Mouse (Mus musculus) olfactory bulb, adult 2 months (tissue): ENCODE data around the gene Tstd2. TPM values are rescaled to one million over a fixed set of nuclear protein-coding genes. Genes with fewer than 3 reads are reported as not detected.

Experiments used
- H3K27ac ChIP-seq: fragments of 200-500 bp; 2 replicates; pipeline ENCODE4 v1.5.1; 2012; ENCODE audit warnings: low read depth, low read length; ENCODE audit not compliant: insufficient read depth
- H3K4me1 ChIP-seq: fragments of 200-500 bp; 2 replicates; pipeline ENCODE4 v1.6.1; 2012; ENCODE audit warnings: low read length; ENCODE audit not compliant: control insufficient read depth, insufficient read depth
- H3K4me3 ChIP-seq: fragments of 200-500 bp; 2 replicates; pipeline ENCODE4 v1.5.1; 2012; ENCODE audit warnings: mild to moderate bottlenecking, low read depth, low read length, moderate library complexity; ENCODE audit not compliant: insufficient read depth
- CTCF ChIP-seq: fragments of 200-500 bp; IDR thresholded peaks from 2 replicates; pipeline ENCODE4 v1.5.1; 2012; ENCODE audit warnings: low read depth, mild to moderate bottlenecking, low read length, moderate library complexity; ENCODE audit not compliant: insufficient read depth
- POLR2A ChIP-seq: fragments of 200-500 bp; IDR thresholded peaks from 2 replicates; pipeline ENCODE4 v1.6.1; 2012; ENCODE audit warnings: mild to moderate bottlenecking, low read depth, low read length, moderate library complexity; ENCODE audit not compliant: insufficient read depth
- WGBS: fragments of 180-500 bp; shearing (Covaris S2); methylation state at CpG from one replicate; pipeline ENCODE4 v1.1.7; 2018; 5-methylcytosine and 5-hydroxymethylcytosine counted together
- polyA plus RNA-seq: library from polyadenylated mRNA; stranded (reverse); fragments of >200 nt; gene quantifications from 2 replicates; pipeline ENCODE4 v1.2.4, GENCODE M21; 2012; ENCODE audit warnings: low replicate concordance; ENCODE audit not compliant: missing spikeins, insufficient read depth, insufficient read length

Gene Tstd2
- polyA plus RNA-seq, 1 experiment = not detected

DNA sequence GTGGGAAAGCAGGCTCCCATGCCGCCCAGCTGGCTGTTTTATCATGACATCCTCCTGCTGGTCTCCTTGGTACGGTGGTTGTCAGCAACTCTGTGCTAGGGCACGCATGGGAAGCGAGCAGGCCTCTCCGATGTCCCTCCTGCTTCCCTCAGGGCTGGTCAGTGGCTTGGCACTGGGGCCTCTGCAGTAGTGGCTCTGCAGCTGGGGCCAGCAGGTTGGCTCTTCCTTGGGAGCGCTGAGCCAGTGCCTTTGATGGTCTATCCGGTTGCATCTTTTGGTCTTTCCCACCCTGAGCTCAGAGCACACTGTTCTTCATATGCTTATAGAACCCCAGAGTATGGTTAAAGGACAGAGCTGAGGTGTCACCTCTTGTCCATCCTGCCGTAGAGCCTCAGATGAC is 28.4 kb downstream of the Tstd2 start:
- 93% methylated on average over 8 of the region's 8 CpGs for WGBS
- Histone ChIP-seq H3K27ac (no peak overlapping the region), H3K4me3 (no peak overlapping the region), H3K4me1 (peaks cover 2% of the 10 kb centered on the region)
- TF ChIP-seq POLR2A (no peak), CTCF (no peak)

GRCm38 (mm10) chr4:46102078-46102769 is 36.3 kb downstream of the Tstd2 start:
- TF ChIP-seq CTCF (no peak), POLR2A (no peak)
- Histone ChIP-seq H3K4me1 (peaks cover 27% of the 10 kb centered on the region), H3K27ac (peak overlapping the region; percentile 53; the same call in 1 of the 2 replicates), H3K4me3 (no peak overlapping the region)
- 95% methylated on average over 10 of the region's 10 CpGs for WGBS

- Histone ChIP-seq H3K27ac (0 out of 2 replicates have a peak overlapping the region, but pooled peaks have one; percentile 33), H3K4me1 (peaks cover 36% of the 10 kb centered on the region), H3K4me3 (no peak overlapping the region)
- 26% methylated on average over 14 of the region's 14 CpGs for WGBS
- no peak for TF ChIP-seq CTCF
Measured at GRCm38 (mm10) chr4:46101211-46101711, 37.2 kb downstream of the Tstd2 start.

DNA sequence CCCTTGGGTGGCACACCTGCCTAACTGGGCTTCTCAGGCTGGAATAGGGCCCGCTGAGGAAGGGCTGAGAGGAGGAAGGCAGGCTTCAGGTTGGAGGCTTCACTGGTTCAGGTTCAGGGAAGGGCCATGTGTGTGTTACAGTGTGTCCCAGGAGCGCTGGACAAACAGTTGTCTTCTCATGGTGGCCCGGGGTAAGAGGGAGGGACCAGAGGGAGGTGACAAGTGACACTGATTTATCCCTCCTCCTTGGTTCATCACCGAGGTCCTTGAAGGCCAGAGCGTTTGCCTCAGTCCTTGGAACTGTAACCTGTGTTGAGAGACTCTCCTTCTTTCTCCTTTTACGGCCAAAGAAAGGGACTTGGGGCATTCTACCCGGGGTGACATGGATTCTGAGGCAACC is 38.0 kb downstream of the Tstd2 start:
- Histone ChIP-seq H3K4me3 (no peak overlapping the region), H3K27ac (peak overlapping the region; percentile 33), H3K4me1 (peaks cover 38% of the 10 kb centered on the region)
- TF ChIP-seq CTCF (no peak), POLR2A (no peak)
- 75% methylated on average over 7 of the region's 7 CpGs for WGBS

- no peak overlapping the region for H3K27ac ChIP-seq
Measured at GRCm38 (mm10) chr4:46099132-46099531, 39.4 kb downstream of the Tstd2 start.

DNA sequence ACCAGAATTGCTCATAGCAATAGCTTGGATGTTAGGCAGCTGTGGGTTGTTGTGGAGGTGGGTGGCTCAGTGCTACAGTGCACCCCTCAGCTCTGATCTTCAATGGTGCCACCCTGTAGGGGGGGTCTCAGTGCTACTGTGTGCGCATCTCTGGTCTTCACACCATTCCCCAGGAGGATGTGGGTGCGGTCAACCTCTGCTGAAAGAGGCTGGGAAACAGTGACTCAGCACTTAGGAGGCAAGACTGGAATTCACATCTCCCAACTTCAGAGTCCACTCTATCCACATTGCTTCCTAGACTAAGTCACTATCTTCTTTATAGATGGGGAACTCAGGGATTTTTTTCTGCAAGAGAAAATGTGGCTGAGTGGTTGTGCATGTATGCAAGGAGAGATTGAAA is 40.9 kb downstream of the Tstd2 start:
- WGBS = 76% methylated on average over 2 of the region's 2 CpGs
- peaks cover 62% of the 10 kb centered on the region for H3K4me1 ChIP-seq
- no peak overlapping the region for H3K4me3 ChIP-seq
- H3K27ac ChIP-seq = no peak overlapping the region
- no peak for TF ChIP-seq POLR2A
- TF ChIP-seq CTCF = no peak

More at GRCm38 (mm10) chr4:46099132-46099531, 39.4 kb downstream of the Tstd2 start:
- H3K4me3 ChIP-seq = no peak overlapping the region
- no peak for TF ChIP-seq POLR2A
- no peak for TF ChIP-seq CTCF
- 76% methylated on average over 9 of the region's 9 CpGs for WGBS
- H3K4me1 ChIP-seq = peaks cover 48% of the 10 kb centered on the region

GRCm38 (mm10) chr4:46096546-46096945 is 41.9 kb downstream of the Tstd2 start:
- WGBS = 92% methylated on average over 7 of the region's 7 CpGs
- Histone ChIP-seq H3K4me3 (no peak overlapping the region), H3K4me1 (peaks cover 62% of the 10 kb centered on the region), H3K27ac (0 out of 2 replicates have a peak overlapping the region, but pooled peaks have one; percentile 9)
- no peak for TF ChIP-seq POLR2A

DNA sequence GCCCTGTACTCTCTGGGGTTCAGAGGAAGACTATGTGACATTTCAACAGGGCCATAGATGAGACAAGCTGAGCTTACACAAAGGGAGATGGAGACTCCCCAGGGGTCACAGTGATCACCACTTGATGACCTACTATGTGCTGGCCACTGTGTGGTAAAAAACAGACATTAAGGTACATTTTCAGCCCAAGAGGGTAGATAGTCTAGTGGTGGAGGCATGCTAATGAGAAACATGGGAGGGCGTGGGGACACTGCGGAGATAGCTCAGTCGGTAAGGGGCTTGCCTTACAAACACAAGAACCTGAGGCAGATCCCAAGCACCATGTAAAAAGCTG is 42.7 kb downstream of the Tstd2 start:
- no peak for TF ChIP-seq POLR2A
- TF ChIP-seq CTCF = no peak

GRCm38 (mm10) chr4:46094916-46095825 is 43.3 kb downstream of the Tstd2 start:
- H3K4me1 ChIP-seq = peaks cover 55% of the 10 kb centered on the region
- H3K27ac ChIP-seq = peak overlapping the region; percentile 85
- WGBS = 39% methylated on average over 15 of the region's 15 CpGs
- no peak for TF ChIP-seq CTCF
- TF ChIP-seq POLR2A = no peak
- no peak overlapping the region for H3K4me3 ChIP-seq

More for the DNA sequence above, 42.7 kb downstream of the Tstd2 start:
- Histone ChIP-seq H3K4me3 (no peak overlapping the region), H3K4me1 (peaks cover 59% of the 10 kb centered on the region), H3K27ac (peak overlapping the region; percentile 85)
- whole genome bisulfite sequencing = 89% methylated on average over 3 of the region's 3 CpGs
